Mouse (Mus musculus): ENCODE measurements around the gene Cd151. TPM values are rescaled to one million over a fixed set of nuclear protein-coding genes. Genes with fewer than 3 reads are reported as not detected.

The Cd151 gene
- total and polyA plus RNA-seq, 2 experiments from 2014 or later = 12.4 to 55.8 TPM

DNA sequence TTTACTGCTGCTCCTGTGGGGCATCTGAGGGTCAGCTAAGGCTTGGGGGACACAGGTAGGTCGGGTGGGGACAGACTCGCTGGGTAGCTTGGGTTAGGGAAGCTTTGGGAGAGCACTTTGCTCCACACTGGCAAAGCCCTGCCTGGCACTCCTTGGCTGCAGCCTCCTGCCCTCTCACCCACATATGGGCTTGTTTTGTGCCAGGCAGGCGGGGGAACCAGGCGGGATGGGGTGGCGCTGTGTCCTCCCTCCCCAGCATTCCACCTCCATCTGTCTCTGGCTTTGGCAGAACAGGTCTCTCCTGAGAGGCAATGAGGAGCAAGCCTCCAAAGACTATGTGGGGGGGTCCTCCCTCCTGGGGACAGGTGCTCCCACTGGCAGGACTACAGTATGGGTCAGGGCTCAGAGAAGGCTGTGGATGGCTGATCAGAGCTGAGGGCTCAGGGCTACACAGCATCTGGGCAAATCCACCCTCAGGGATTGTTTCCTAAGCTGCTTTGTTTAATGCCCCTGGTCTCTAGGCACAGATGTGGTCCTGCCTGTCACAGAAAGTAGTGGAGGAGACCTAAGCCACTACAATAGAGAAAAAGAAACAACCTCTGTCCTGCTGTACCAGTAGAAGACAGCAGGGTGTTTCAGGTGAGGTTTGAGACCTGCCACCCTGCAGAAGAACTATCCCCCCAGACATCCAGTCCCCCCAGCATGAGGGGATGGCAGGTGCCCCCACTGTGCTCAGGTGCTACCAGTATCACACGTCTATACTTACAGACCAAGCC lies 34.3 kb upstream of the Cd151 start:
- 0 out of 2 replicates have a peak overlapping the region, but pooled peaks have one; percentile 87 for H3K4me2 ChIP-seq (ENCODE audit: low read depth)
- H3K9ac ChIP-seq = 0 out of 2 replicates have a peak overlapping the region, but pooled peaks have one; percentile 66
- H3K27ac ChIP-seq (ENCODE audit: low read depth, low read length) = no peak overlapping the region
- no peak for DNase-seq
- peaks cover 38% of the 10 kb centered on the region for H3K36me3 ChIP-seq (ENCODE audit: insufficient read depth)
- H3K4me3 ChIP-seq (ENCODE audit: low read depth, low read length) = no peak overlapping the region
- WGBS = 73% methylated on average over 6 of the region's 6 CpGs
- no peak for ATAC-seq
- H3K9me3 ChIP-seq (ENCODE audit: low read length) = no peaks in the 10 kb centered on the region
- TF ChIP-seq CTCF (IDR thresholded peaks at IDR 0.05; ENCODE audit: low read depth) = no peak
- H3K27me3 ChIP-seq (ENCODE audit: insufficient read depth, low read length) = no peaks in the 10 kb centered on the region
- H3K4me1 ChIP-seq (ENCODE audit: insufficient read depth) = peaks cover 35% of the 10 kb centered on the region

DNA sequence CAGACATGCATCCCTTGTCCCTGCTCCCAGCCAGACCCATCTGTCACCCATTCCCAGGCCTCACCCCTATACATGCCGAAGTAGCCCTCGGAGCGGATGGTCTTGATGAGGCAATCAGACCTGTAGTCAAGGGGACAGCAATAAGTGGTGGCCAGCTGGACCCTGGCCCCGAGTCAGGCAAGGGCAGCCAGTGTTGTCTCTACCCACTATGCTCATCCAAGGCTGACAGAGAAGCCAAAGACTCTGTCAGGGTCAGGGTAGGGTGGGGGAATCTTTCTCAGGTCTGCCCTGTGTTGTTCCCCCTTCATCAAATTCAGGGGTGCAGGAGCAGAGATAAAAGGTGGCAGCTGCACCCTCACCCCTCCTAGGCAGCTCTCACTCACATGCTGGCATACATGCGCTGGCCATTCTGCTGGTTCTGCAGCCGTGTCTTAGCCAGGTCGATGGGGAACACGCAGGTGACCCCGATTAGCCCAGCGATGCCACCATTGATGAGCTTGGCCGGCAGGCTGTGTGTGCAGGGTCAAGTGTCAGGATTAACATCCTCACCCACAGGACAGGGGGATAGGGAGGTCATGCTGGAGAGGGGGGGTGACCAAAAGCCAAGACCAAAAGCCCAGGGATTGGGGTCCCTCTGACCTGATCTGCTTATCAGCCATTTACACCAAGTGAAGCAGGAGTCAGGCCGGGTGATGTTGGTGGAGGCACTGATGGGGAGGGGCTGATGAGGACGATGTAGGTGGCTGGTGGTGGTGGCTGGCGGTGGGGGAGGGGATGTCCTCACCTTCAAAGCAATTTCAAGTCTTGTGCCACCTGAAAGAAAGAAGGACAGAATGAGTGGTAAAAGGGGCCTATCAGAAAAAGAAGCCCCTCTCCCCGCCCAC lies 33.4 kb upstream of the Cd151 start:
- Histone ChIP-seq H3K27me3 (ENCODE audit: insufficient read depth, low read length) (no peaks in the 10 kb centered on the region), H3K9me3 (ENCODE audit: low read length) (no peaks in the 10 kb centered on the region), H3K4me1 (ENCODE audit: insufficient read depth) (peaks cover 35% of the 10 kb centered on the region), H3K36me3 (ENCODE audit: insufficient read depth) (peaks cover 38% of the 10 kb centered on the region), H3K27ac (ENCODE audit: low read depth, low read length) (peak overlapping the region; percentile 86), H3K9ac (peak overlapping the region; percentile 66), H3K4me3 (ENCODE audit: low read depth, low read length) (peak overlapping the region; percentile 53), H3K4me2 (ENCODE audit: low read depth) (peak overlapping the region; percentile 87)
- 74% methylated on average over 15 of the region's 15 CpGs for WGBS
- no peak for DNase-seq
- no peak for ATAC-seq
- no peak for TF ChIP-seq CTCF (IDR thresholded peaks at IDR 0.05; ENCODE audit: low read depth)

DNA sequence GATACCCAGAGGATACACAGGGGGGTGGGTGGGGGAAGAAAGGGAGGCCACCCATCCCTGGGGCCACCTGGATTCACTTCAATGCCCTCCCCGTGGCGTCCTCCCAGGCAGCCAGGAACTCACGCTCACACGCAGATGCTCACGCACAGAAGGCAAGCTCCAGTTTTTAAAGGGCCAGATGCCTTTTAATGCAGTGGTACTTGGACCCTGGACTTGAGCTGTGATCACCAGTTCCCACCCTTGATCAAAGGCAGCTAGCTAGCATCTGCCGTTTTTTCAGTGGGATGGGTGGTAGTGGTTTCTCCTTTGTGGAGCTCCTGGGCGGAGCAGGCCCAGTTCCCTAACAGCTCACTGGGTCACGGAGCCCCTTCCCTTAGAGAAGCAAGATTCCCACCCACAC lies 32.7 kb upstream of the Cd151 start:
- no peak for TF ChIP-seq CTCF (IDR thresholded peaks at IDR 0.05; ENCODE audit: low read depth)
- Histone ChIP-seq H3K27ac (ENCODE audit: low read depth, low read length) (peak overlapping the region; percentile 86), H3K27me3 (ENCODE audit: insufficient read depth, low read length) (no peaks in the 10 kb centered on the region), H3K36me3 (ENCODE audit: insufficient read depth) (peaks cover 38% of the 10 kb centered on the region), H3K4me2 (ENCODE audit: low read depth) (peak overlapping the region; percentile 87), H3K4me1 (ENCODE audit: insufficient read depth) (peaks cover 31% of the 10 kb centered on the region), H3K9ac (peak overlapping the region; percentile 66), H3K4me3 (ENCODE audit: low read depth, low read length) (peak overlapping the region; percentile 53), H3K9me3 (ENCODE audit: low read length) (no peaks in the 10 kb centered on the region)
- DNase-seq (peak; percentile 83), ATAC-seq (peak; percentile 19; the same call in 1 of the 2 replicates)
- 8% methylated on average over 8 of the region's 8 CpGs for WGBS

DNA sequence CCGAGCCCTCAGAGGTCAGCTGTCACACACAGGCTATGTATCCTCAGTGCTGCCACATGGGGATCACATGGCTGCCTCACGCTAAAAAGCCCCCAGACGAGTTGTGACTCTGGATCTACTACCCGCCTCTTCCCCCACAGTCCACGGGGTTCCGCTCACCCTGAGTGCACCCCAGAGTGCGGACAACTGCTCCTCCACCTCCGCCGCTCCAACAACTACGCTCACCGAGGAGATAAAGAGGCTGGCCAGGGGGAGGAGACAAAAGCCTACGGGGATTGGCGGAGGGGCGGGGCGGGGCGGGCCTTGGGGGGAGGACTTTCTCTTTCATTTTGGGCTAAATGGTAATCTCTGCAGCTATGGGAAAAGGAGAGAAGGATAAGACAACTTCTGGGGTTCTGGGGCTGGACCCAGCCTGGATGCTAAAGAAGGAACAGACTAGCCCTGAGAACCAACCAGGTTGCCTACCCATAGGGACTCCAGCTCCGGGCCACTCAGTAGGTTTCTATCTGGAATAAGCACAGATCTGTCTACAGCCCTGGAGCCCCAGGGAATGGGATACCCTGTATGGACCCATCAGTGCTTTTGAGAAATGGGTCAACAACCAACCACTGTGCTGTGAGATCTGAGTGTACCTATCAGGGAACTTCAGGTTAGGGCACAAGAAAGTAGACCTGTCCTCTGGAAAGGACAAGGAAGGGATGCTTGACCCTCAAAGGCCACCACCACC lies 31.9 kb upstream of the Cd151 start:
- Histone ChIP-seq H3K27me3 (ENCODE audit: insufficient read depth, low read length) (no peaks in the 10 kb centered on the region), H3K36me3 (ENCODE audit: insufficient read depth) (peaks cover 42% of the 10 kb centered on the region), H3K27ac (ENCODE audit: low read depth, low read length) (peak overlapping the region; percentile 86), H3K4me3 (ENCODE audit: low read depth, low read length) (peak overlapping the region; percentile 53), H3K4me2 (ENCODE audit: low read depth) (peak overlapping the region; percentile 87), H3K4me1 (ENCODE audit: insufficient read depth) (peaks cover 31% of the 10 kb centered on the region), H3K9ac (peak overlapping the region; percentile 66), H3K9me3 (ENCODE audit: low read length) (no peaks in the 10 kb centered on the region)
- WGBS = 3% methylated on average over 17 of the region's 17 CpGs
- no peak for TF ChIP-seq CTCF (IDR thresholded peaks at IDR 0.05; ENCODE audit: low read depth)
- peak; percentile 73 for DNase-seq
- peak; percentile 32 for ATAC-seq

DNA sequence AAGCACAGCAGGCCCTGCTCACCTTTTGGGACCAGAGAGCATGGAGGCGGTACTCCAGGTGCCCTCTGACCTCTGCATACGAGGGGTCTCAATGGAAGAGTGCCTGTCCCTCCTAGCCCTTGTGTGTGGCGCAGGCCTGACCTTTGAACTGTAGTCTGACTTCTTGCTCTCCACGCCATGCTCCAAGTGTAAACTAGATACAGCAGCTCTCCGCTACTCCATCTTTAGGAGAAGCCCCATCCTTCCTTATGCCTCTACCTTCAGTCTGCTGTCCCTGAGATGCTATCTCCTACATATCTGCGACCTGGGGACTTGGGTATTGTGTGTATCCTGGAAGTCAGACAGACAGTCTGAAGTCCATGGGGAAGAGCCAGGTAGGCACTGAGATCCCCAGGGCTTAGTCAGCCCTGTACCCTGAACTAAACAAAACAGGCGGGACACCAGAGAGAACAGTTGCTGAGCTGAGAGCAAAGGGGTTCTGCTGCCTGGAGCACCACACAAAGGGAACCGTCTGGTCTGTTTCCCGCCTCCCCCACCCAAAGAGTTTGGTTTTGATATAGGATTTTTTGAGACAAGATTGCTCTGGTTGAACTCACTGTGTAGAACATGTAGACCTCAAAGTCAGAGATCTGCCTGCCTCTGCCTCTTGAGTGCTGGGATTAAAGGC lies 31.2 kb upstream of the Cd151 start:
- DNase-seq (no peak), ATAC-seq (no peak)
- TF ChIP-seq CTCF (IDR thresholded peaks at IDR 0.05; ENCODE audit: low read depth) = no peak
- no peaks in the 10 kb centered on the region for H3K27me3 ChIP-seq (ENCODE audit: insufficient read depth, low read length)
- H3K9ac ChIP-seq = no peak overlapping the region
- H3K4me1 ChIP-seq (ENCODE audit: insufficient read depth) = peaks cover 31% of the 10 kb centered on the region
- no peaks in the 10 kb centered on the region for H3K9me3 ChIP-seq (ENCODE audit: low read length)
- peaks cover 35% of the 10 kb centered on the region for H3K36me3 ChIP-seq (ENCODE audit: insufficient read depth)
- peak overlapping the region; percentile 86; the same call in 1 of the 2 replicates for H3K27ac ChIP-seq (ENCODE audit: low read depth, low read length)
- H3K4me3 ChIP-seq (ENCODE audit: low read depth, low read length) = peak overlapping the region; percentile 53; the same call in 1 of the 2 replicates
- WGBS = 81% methylated on average over 9 of the region's 9 CpGs
- H3K4me2 ChIP-seq (ENCODE audit: low read depth) = peak overlapping the region; percentile 93

DNA sequence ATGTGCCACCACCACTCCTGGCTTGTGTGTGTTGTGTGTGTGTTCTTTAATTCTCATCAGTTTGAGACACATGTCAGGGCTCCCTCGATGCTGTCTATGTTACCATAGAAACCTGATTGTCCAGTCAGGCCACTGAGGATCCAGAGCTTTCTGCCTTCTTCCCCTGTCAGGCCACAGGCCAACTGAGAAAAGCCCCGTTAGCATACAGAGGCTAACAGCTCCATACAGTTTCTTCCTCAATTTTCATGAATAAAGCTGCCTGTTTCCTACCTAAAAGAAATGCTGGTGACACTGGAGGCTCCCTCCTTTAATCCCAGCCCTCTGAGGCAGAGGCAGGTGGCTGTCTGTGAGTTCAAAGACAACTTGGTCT lies 30.7 kb upstream of the Cd151 start:
- Histone ChIP-seq H3K36me3 (ENCODE audit: insufficient read depth) (peaks cover 30% of the 10 kb centered on the region), H3K27me3 (ENCODE audit: insufficient read depth, low read length) (no peaks in the 10 kb centered on the region), H3K9ac (peak overlapping the region; percentile 87), H3K9me3 (ENCODE audit: low read length) (no peaks in the 10 kb centered on the region), H3K4me1 (ENCODE audit: insufficient read depth) (peaks cover 31% of the 10 kb centered on the region), H3K4me3 (ENCODE audit: low read depth, low read length) (peak overlapping the region; percentile 70), H3K4me2 (ENCODE audit: low read depth) (peak overlapping the region; percentile 93), H3K27ac (ENCODE audit: low read depth, low read length) (peak overlapping the region; percentile 86; the same call in 1 of the 2 replicates)
- ATAC-seq = no peak
- DNase-seq = no peak
- 43% methylated on average over 2 of the region's 2 CpGs for WGBS
- no peak for TF ChIP-seq CTCF (IDR thresholded peaks at IDR 0.05; ENCODE audit: low read depth)
